Mouse (Mus musculus) forebrain, embryonic 15.5 days (tissue): ENCODE results near the gene Gm20696. TPM values are rescaled to one million over a fixed set of nuclear protein-coding genes. Genes with fewer than 3 reads are reported as not detected.

ENCODE experiments used
- ATAC-seq: fragments of 200-750 bp; cut with Nextera tagmentation; replicated peaks from 2 replicates; pipeline ENCODE4 v1.8.0; 2017; ENCODE audit warnings: mild to moderate bottlenecking, moderate TSS enrichment, moderate library complexity
- H3K27ac ChIP-seq: fragments of 300-500 bp; sonication (generic); replicated peaks from 2 replicates; pipeline ENCODE4 v1.5.1; 2015; ENCODE audit warnings: mild to moderate bottlenecking, inconsistent platforms
- H3K27me3 ChIP-seq: fragments of 300-500 bp; sonication (generic); 2 replicates; pipeline ENCODE4 v1.6.1; 2015; ENCODE audit warnings: inconsistent platforms
- H3K36me3 ChIP-seq: fragments of 300-500 bp; sonication (generic); 2 replicates; pipeline ENCODE4 v1.6.1; 2015; ENCODE audit warnings: mild to moderate bottlenecking, inconsistent platforms
- H3K4me1 ChIP-seq: fragments of 300-500 bp; sonication (generic); 2 replicates; pipeline ENCODE4 v1.6.1; 2015; ENCODE audit warnings: inconsistent platforms
- H3K4me2 ChIP-seq: fragments of 300-500 bp; sonication (generic); replicated peaks from 2 replicates; pipeline ENCODE4 v1.6.1; 2015; ENCODE audit warnings: mild to moderate bottlenecking, inconsistent platforms
- H3K4me3 ChIP-seq: fragments of 300-500 bp; sonication (generic); 2 replicates; pipeline ENCODE4 v1.5.1; 2015; ENCODE audit warnings: mild to moderate bottlenecking, inconsistent platforms
- H3K9ac ChIP-seq: fragments of 300-500 bp; sonication (generic); replicated peaks from 2 replicates; pipeline ENCODE4 v1.6.1; 2015; ENCODE audit warnings: mild to moderate bottlenecking, inconsistent platforms
- H3K9me3 ChIP-seq: fragments of 300-500 bp; sonication (generic); 2 replicates; pipeline ENCODE4 v1.6.1; 2016; ENCODE audit warnings: inconsistent platforms
- WGBS: fragments of 180-500 bp; shearing (Covaris S2); methylation state at CpG from one replicate; pipeline ENCODE4 v1.1.7; 2015; ENCODE audit warnings: mixed read lengths; 5-methylcytosine and 5-hydroxymethylcytosine counted together
- polyA plus RNA-seq: library from polyadenylated mRNA; unstranded; fragments of >200 nt; fragmentation: Nextera tagmentation; extraction: Ambion mirVana; gene quantifications from 2 replicates; pipeline ENCODE4 v1.2.1, GENCODE M21; 2015

The Gm20696 gene
- polyA plus RNA-seq, 1 experiment from 2014 or later = 5.8 TPM

- no peak overlapping the region for H3K27ac ChIP-seq
- no peak overlapping the region for H3K9ac ChIP-seq
- WGBS = 83% methylated on average over 8 of the region's 8 CpGs
- H3K36me3 ChIP-seq = no peaks in the 10 kb centered on the region
- H3K9me3 ChIP-seq = no peaks in the 10 kb centered on the region
- no peak for ATAC-seq
- H3K4me3 ChIP-seq = no peak overlapping the region
- no peaks in the 10 kb centered on the region for H3K4me1 ChIP-seq
- no peaks in the 10 kb centered on the region for H3K27me3 ChIP-seq
- H3K4me2 ChIP-seq = no peak overlapping the region
Measured at GRCm38 (mm10) chr6:99295495-99295894, 371.1 kb downstream of the Gm20696 start.

GRCm38 (mm10) chr6:99289220-99289619, 377.4 kb downstream of the Gm20696 start:
- H3K4me2 ChIP-seq = no peak overlapping the region
- WGBS = 43% methylated on average over 4 of the region's 4 CpGs
- no peak overlapping the region for H3K9ac ChIP-seq
- no peaks in the 10 kb centered on the region for H3K27me3 ChIP-seq
- no peak overlapping the region for H3K27ac ChIP-seq
- no peak for ATAC-seq
- peaks cover 10% of the 10 kb centered on the region for H3K4me1 ChIP-seq
- H3K36me3 ChIP-seq = no peaks in the 10 kb centered on the region
- no peak overlapping the region for H3K4me3 ChIP-seq
- no peaks in the 10 kb centered on the region for H3K9me3 ChIP-seq

- Histone ChIP-seq H3K4me3 (no peak overlapping the region), H3K4me2 (no peak overlapping the region), H3K9ac (no peak overlapping the region), H3K36me3 (no peaks in the 10 kb centered on the region), H3K27me3 (no peaks in the 10 kb centered on the region), H3K27ac (no peak overlapping the region), H3K4me1 (peaks cover 12% of the 10 kb centered on the region), H3K9me3 (no peaks in the 10 kb centered on the region)
- ATAC-seq = no peak
- WGBS = 50% methylated on average over 3 of the region's 3 CpGs
Measured at GRCm38 (mm10) chr6:99285026-99285425, 381.6 kb downstream of the Gm20696 start.

DNA sequence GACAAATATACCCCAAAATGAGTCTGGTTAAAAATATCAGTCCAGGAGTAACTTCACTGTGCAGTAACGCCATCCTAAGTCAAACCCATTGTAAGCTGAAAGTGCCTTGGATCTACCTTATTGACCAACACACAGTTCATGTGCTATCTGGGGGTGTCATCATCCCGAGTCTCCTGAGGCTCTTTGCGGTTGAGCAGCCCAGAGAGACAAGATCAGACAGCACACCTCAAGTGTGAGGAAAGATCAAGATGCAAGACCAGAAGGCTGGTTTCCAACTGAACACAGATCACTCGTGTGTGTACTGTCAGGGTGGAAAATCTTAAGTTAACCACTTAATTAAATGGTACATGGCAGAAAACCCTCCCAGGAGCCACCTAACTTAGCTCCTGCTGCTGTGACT, 382.6 kb downstream of the Gm20696 start:
- no peak overlapping the region for H3K27ac ChIP-seq
- H3K4me3 ChIP-seq = no peak overlapping the region
- no peak for ATAC-seq
- H3K27me3 ChIP-seq = no peaks in the 10 kb centered on the region
- no peak overlapping the region for H3K9ac ChIP-seq
- H3K4me1 ChIP-seq = peaks cover 3% of the 10 kb centered on the region
- WGBS = 87% methylated on average over 4 of the region's 4 CpGs
- no peaks in the 10 kb centered on the region for H3K36me3 ChIP-seq
- H3K9me3 ChIP-seq = no peaks in the 10 kb centered on the region
- H3K4me2 ChIP-seq = no peak overlapping the region

- no peaks in the 10 kb centered on the region for H3K27me3 ChIP-seq
- ATAC-seq = no peak
- no peaks in the 10 kb centered on the region for H3K36me3 ChIP-seq
- WGBS = 65% methylated on average over 15 of the region's 15 CpGs
- H3K4me2 ChIP-seq = no peak overlapping the region
- no peak overlapping the region for H3K4me3 ChIP-seq
- H3K9ac ChIP-seq = no peak overlapping the region
- no peak overlapping the region for H3K27ac ChIP-seq
- no peaks in the 10 kb centered on the region for H3K9me3 ChIP-seq
- H3K4me1 ChIP-seq = 0 out of 2 replicates have a peak, but pooled peaks cover 2% of the 10 kb centered on the region
Measured at GRCm38 (mm10) chr6:99282866-99283657, 383.5 kb downstream of the Gm20696 start.

DNA sequence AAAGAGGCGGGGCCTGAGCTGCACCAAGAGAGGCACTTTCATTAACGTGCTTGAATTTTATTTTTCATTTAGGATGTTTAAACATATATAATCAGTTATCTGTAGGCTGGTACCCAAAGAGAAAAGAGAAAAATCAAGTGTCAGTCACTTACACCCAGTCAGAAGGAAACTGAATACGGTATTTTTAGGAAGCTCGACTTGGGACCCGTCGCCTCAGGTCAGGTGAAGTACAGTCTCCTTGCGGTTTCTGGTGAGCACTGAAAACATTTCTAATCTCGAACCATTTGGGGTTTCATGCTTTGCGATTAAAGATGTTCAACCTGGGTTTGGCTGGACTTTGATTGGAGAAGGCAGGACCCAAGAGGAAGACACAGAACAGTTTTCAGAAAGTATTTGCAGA, 385.2 kb downstream of the Gm20696 start:
- Histone ChIP-seq H3K9ac (no peak overlapping the region), H3K4me3 (no peak overlapping the region), H3K27me3 (no peaks in the 10 kb centered on the region), H3K4me1 (0 out of 2 replicates have a peak, but pooled peaks cover 2% of the 10 kb centered on the region), H3K9me3 (no peaks in the 10 kb centered on the region), H3K4me2 (no peak overlapping the region), H3K27ac (no peak overlapping the region), H3K36me3 (no peaks in the 10 kb centered on the region)
- 96% methylated on average over 9 of the region's 9 CpGs for WGBS
- ATAC-seq = no peak

DNA sequence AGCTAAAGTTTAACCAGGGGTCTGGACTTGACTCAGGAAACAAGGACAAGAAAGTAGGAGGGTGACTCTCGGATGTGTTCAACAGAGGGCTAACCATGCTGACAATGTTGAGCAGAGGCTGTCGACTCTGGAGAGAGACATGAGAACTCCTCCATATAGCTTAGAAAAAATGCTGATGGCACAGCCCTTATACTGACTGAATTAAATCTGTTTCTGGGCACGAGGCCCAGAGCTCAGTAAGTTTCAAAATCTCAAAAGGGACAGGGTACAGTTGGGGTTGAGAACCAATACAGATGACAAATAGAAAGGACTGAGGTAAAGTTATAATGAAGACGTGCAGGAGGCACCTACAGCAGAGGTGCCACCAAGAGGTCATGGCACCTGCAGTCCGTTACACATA, 386.0 kb downstream of the Gm20696 start:
- H3K27me3 ChIP-seq = no peaks in the 10 kb centered on the region

DNA sequence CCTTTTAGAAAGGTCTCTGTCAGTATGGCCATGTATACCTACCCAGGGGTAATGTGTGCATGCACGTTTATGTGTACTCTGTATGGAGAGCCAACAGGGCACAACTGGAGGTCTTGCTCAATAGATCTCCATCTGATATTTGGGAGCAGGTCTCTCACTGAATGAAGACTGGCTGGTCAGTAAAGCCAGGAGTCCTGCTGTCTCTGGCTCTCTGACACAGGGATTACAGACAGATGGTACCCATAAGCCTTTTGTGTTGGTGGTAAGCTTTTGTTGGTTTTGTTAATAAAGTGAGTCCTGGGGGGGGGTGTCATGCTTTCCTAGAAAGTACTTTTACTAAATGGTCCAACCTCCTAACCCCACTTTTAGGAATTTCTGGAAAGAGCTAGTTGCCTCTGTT, 389.3 kb downstream of the Gm20696 start:
- Histone ChIP-seq H3K27ac (no peak overlapping the region), H3K9me3 (no peaks in the 10 kb centered on the region), H3K36me3 (no peaks in the 10 kb centered on the region), H3K4me3 (no peak overlapping the region), H3K27me3 (no peaks in the 10 kb centered on the region), H3K4me2 (no peak overlapping the region), H3K9ac (no peak overlapping the region), H3K4me1 (0 out of 2 replicates have a peak, but pooled peaks cover 11% of the 10 kb centered on the region)
- 83% methylated on average over 1 of the region's 1 CpGs for WGBS
- no peak for ATAC-seq

More for the DNA sequence above, 386.0 kb downstream of the Gm20696 start:
- no peak for ATAC-seq
- Histone ChIP-seq H3K36me3 (no peaks in the 10 kb centered on the region), H3K4me3 (no peak overlapping the region), H3K4me1 (0 out of 2 replicates have a peak, but pooled peaks cover 7% of the 10 kb centered on the region), H3K9ac (no peak overlapping the region), H3K27ac (no peak overlapping the region), H3K9me3 (no peaks in the 10 kb centered on the region), H3K4me2 (no peak overlapping the region)
- WGBS = 48% methylated on average over 5 of the region's 5 CpGs

DNA sequence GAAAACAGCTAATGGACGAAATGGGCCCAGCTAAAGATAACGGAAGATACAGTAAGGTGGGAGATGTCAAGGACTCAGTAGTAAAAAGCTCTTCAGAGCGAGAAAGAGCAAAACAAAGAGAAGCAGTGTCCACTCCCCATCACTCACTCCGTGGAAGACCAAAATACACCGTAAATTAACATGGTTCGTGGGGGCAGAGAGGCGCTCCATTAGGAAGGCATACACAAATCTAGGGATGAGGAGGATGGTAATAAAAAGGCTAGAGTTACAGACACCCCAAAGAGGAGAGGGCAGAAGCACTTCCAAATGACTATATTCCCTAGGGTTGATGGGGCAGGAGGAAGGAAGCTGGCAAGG, 390.3 kb downstream of the Gm20696 start:
- WGBS = 74% methylated on average over 7 of the region's 7 CpGs
- H3K27ac ChIP-seq = no peak overlapping the region

GRCm38 (mm10) chr6:99275381-99276296, 391.0 kb downstream of the Gm20696 start:
- Histone ChIP-seq H3K27ac (no peak overlapping the region), H3K4me2 (no peak overlapping the region), H3K27me3 (no peaks in the 10 kb centered on the region), H3K9me3 (no peaks in the 10 kb centered on the region), H3K4me1 (0 out of 2 replicates have a peak, but pooled peaks cover 12% of the 10 kb centered on the region), H3K36me3 (no peaks in the 10 kb centered on the region), H3K9ac (no peak overlapping the region), H3K4me3 (no peak overlapping the region)
- no peak for ATAC-seq
- WGBS = 36% methylated on average over 21 of the region's 21 CpGs

More for the DNA sequence above, 390.3 kb downstream of the Gm20696 start:
- Histone ChIP-seq H3K4me1 (0 out of 2 replicates have a peak, but pooled peaks cover 11% of the 10 kb centered on the region), H3K9me3 (no peaks in the 10 kb centered on the region), H3K27me3 (no peaks in the 10 kb centered on the region), H3K4me3 (no peak overlapping the region), H3K36me3 (no peaks in the 10 kb centered on the region), H3K4me2 (no peak overlapping the region), H3K9ac (no peak overlapping the region)
- no peak for ATAC-seq

- no peak overlapping the region for H3K4me3 ChIP-seq
- H3K9ac ChIP-seq = no peak overlapping the region
- no peak overlapping the region for H3K27ac ChIP-seq
- no peaks in the 10 kb centered on the region for H3K27me3 ChIP-seq
- no peak overlapping the region for H3K4me2 ChIP-seq
- H3K9me3 ChIP-seq = no peaks in the 10 kb centered on the region
- ATAC-seq = no peak
- 0 out of 2 replicates have a peak, but pooled peaks cover 12% of the 10 kb centered on the region for H3K4me1 ChIP-seq
- whole genome bisulfite sequencing = 87% methylated on average over 5 of the region's 5 CpGs
- H3K36me3 ChIP-seq = no peaks in the 10 kb centered on the region
Measured at GRCm38 (mm10) chr6:99274667-99275066, 391.9 kb downstream of the Gm20696 start.

- 79% methylated on average over 6 of the region's 6 CpGs for WGBS
Measured at GRCm38 (mm10) chr6:99274222-99274621, 392.4 kb downstream of the Gm20696 start.

More at GRCm38 (mm10) chr6:99274222-99274621, 392.4 kb downstream of the Gm20696 start:
- ATAC-seq = no peak
- Histone ChIP-seq H3K9me3 (no peaks in the 10 kb centered on the region), H3K4me3 (no peak overlapping the region), H3K9ac (no peak overlapping the region), H3K27me3 (no peaks in the 10 kb centered on the region), H3K36me3 (no peaks in the 10 kb centered on the region), H3K4me1 (0 out of 2 replicates have a peak, but pooled peaks cover 12% of the 10 kb centered on the region), H3K4me2 (no peak overlapping the region), H3K27ac (no peak overlapping the region)
